Mouse (Mus musculus) layer of hippocampus, adult 9-10 months (tissue): ENCODE measurements around the gene Zfp316.

Source experiments
- DNase-seq: peaks from one replicate; pipeline ENCODE4 v3.0.0; 2022; ENCODE audit warnings: low spot score

Gene Zfp316

GRCm38 (mm10) chr5:143269363-143270150 lies at the start of gene Zfp316:
Gene Zfp316, minus strand, starts transcription at chr5:143270022.
- no peak for DNase-seq

GRCm38 (mm10) chr5:143317288-143317610 lies 47.4 kb upstream of the Zfp316 start:
- no peak for DNase-seq

- no peak for DNase-seq
Observed at GRCm38 (mm10) chr5:143316605-143317287, 46.9 kb upstream of the Zfp316 start.

- no peak for DNase-seq
Observed at GRCm38 (mm10) chr5:143315514-143315888, 45.7 kb upstream of the Zfp316 start.

GRCm38 (mm10) chr5:143314730-143315513 lies 45.1 kb upstream of the Zfp316 start, which contains the start of gene E130309D02Rik:
Gene E130309D02Rik, minus strand, starts transcription at chr5:143315360.
- DNase-seq, result peak; percentile 53

- no peak for DNase-seq
Observed at GRCm38 (mm10) chr5:143314183-143314729, 44.4 kb upstream of the Zfp316 start.

- no peak for DNase-seq
Observed at GRCm38 (mm10) chr5:143311886-143312285, 42.1 kb upstream of the Zfp316 start.

GRCm38 (mm10) chr5:143309916-143310315 lies 40.1 kb upstream of the Zfp316 start:
- DNase-seq, result no peak

GRCm38 (mm10) chr5:143308825-143309224 lies 39.0 kb upstream of the Zfp316 start:
- DNase-seq, result no peak

- DNase-seq, result no peak
Observed at GRCm38 (mm10) chr5:143304251-143304650, 34.4 kb upstream of the Zfp316 start.

GRCm38 (mm10) chr5:143301296-143301695 lies 31.5 kb upstream of the Zfp316 start:
- DNase-seq, result no peak

- DNase-seq, result no peak
Observed at GRCm38 (mm10) chr5:143299686-143300085, 29.9 kb upstream of the Zfp316 start.

- DNase-seq, result no peak
Observed at GRCm38 (mm10) chr5:143298391-143298790, 28.6 kb upstream of the Zfp316 start.

GRCm38 (mm10) chr5:143297986-143298385 lies 28.2 kb upstream of the Zfp316 start:
- DNase-seq, result no peak

- DNase-seq, result no peak
Observed at GRCm38 (mm10) chr5:143295330-143295729, 25.5 kb upstream of the Zfp316 start.

- no peak for DNase-seq
Observed at GRCm38 (mm10) chr5:143294862-143295261, 25.0 kb upstream of the Zfp316 start.

- no peak for DNase-seq
Observed at GRCm38 (mm10) chr5:143293404-143293803, 23.6 kb upstream of the Zfp316 start, which contains the start of gene Zfp853. Gene Zfp853, minus strand, starts transcription at chr5:143293623.

GRCm38 (mm10) chr5:143292879-143293278 lies 23.1 kb upstream of the Zfp316 start:
- no peak for DNase-seq

GRCm38 (mm10) chr5:143289299-143289698 lies 19.5 kb upstream of the Zfp316 start:
- no peak for DNase-seq

- DNase-seq, result no peak
Observed at GRCm38 (mm10) chr5:143288378-143288911, 18.6 kb upstream of the Zfp316 start.

- no peak for DNase-seq
Observed at GRCm38 (mm10) chr5:143287774-143288328, 18.0 kb upstream of the Zfp316 start.

GRCm38 (mm10) chr5:143284762-143285161 lies 14.9 kb upstream of the Zfp316 start:
- no peak for DNase-seq
